Mouse (Mus musculus): ENCODE measurements around the gene Acsl6. TPM values are rescaled to one million over a fixed set of nuclear protein-coding genes. Genes with fewer than 3 reads are reported as not detected.

The Acsl6 gene
- total RNA-seq, 1 experiment: 3.7 TPM

- in situ Hi-C loops (cut with MboI; ENCODE audit: low sequenced_read_pairs in 2 of 2, unreplicated experiment in 2 of 2): no loop called here
- no peaks in the 10 kb centered on the region for H3K36me3 ChIP-seq (ENCODE audit: control insufficient read depth, insufficient read depth, low read length, poor library complexity, severe bottlenecking)
- peak; percentile 62 for DNase-seq (ENCODE audit: low read depth, low spot score)
- no peak overlapping the region for H3K4me3 ChIP-seq (ENCODE audit: insufficient read depth in 1 of 2, low read depth in 1 of 2, low read length in 2 of 2, poor library complexity in 1 of 2, severe bottlenecking in 1 of 2)
- peaks cover 0 to 10% of the 10 kb centered on the region in 2 experiments; a peak in 2 of 4 replicates for H3K4me1 ChIP-seq (ENCODE audit: control insufficient read depth in 2 of 2, insufficient read depth in 2 of 2, low read length in 2 of 2, poor library complexity in 1 of 2)
- no peak overlapping the region for H3K27ac ChIP-seq (ENCODE audit: insufficient read depth, low read depth, low read length, poor library complexity, severe bottlenecking)
- no peak overlapping the region for H3K9ac ChIP-seq (ENCODE audit: insufficient read depth, low read depth, low read length, poor library complexity, severe bottlenecking)
- H3K9me3 ChIP-seq (ENCODE audit: control insufficient read depth, insufficient read depth, low read depth, low read length): no peaks in the 10 kb centered on the region
- TF ChIP-seq HCFC1 (IDR thresholded peaks at IDR 0.05; ENCODE audit: borderline replicate concordance, insufficient read depth, low read length): no peak
- TF ChIP-seq ZC3H11A (IDR thresholded peaks at IDR 0.05; ENCODE audit: borderline replicate concordance, low read depth, low read length): peak; percentile 20; the same call in 1 of the 2 replicates
- no peak for TF ChIP-seq CHD2 (IDR thresholded peaks at IDR 0.05; ENCODE audit: low read depth, low read length)
- no peak for TF ChIP-seq ZNF384 (IDR thresholded peaks at IDR 0.05; ENCODE audit: low read depth, low read length)
Measured at GRCm38 (mm10) chr11:54356676-54357075, 53.1 kb downstream of the Acsl6 start.

- Histone ChIP-seq H3K9ac (ENCODE audit: insufficient read depth, low read depth, low read length, poor library complexity, severe bottlenecking) (no peak overlapping the region), H3K4me3 (ENCODE audit: insufficient read depth in 1 of 2, low read depth in 1 of 2, low read length in 2 of 2, poor library complexity in 1 of 2, severe bottlenecking in 1 of 2) (no peak overlapping the region), H3K36me3 (ENCODE audit: control insufficient read depth, insufficient read depth, low read length, poor library complexity, severe bottlenecking) (no peaks in the 10 kb centered on the region), H3K4me1 (ENCODE audit: control insufficient read depth in 2 of 2, insufficient read depth in 2 of 2, low read length in 2 of 2, poor library complexity in 1 of 2) (no peaks in the 10 kb centered on the region), H3K27ac (ENCODE audit: insufficient read depth, low read depth, low read length, poor library complexity, severe bottlenecking) (no peak overlapping the region), H3K9me3 (ENCODE audit: control insufficient read depth, insufficient read depth, low read depth, low read length) (no peaks in the 10 kb centered on the region)
- in situ Hi-C loops (cut with MboI; ENCODE audit: low sequenced_read_pairs in 2 of 2, unreplicated experiment in 2 of 2): no loop called here
- no peak for TF ChIP-seq HCFC1 (IDR thresholded peaks at IDR 0.05; ENCODE audit: borderline replicate concordance, insufficient read depth, low read length)
- no peak for TF ChIP-seq MAFK (IDR thresholded peaks at IDR 0.05; ENCODE audit: insufficient read depth, low read depth, low read length)
- no peak for TF ChIP-seq CHD2 (IDR thresholded peaks at IDR 0.05; ENCODE audit: low read depth, low read length)
- TF ChIP-seq ZNF384 (IDR thresholded peaks at IDR 0.05; ENCODE audit: low read depth, low read length): no peak
- DNase-seq (ENCODE audit: low read depth, low spot score): no peak
Measured at GRCm38 (mm10) chr11:54372553-54372952, 69.0 kb downstream of the Acsl6 start.

- Histone ChIP-seq H3K36me3 (ENCODE audit: control insufficient read depth, insufficient read depth, low read length, poor library complexity, severe bottlenecking) (no peaks in the 10 kb centered on the region), H3K4me3 (ENCODE audit: insufficient read depth in 1 of 2, low read depth in 1 of 2, low read length in 2 of 2, poor library complexity in 1 of 2, severe bottlenecking in 1 of 2) (no peak overlapping the region), H3K9ac (ENCODE audit: insufficient read depth, low read depth, low read length, poor library complexity, severe bottlenecking) (no peak overlapping the region), H3K27ac (ENCODE audit: insufficient read depth, low read depth, low read length, poor library complexity, severe bottlenecking) (no peak overlapping the region), H3K4me1 (ENCODE audit: control insufficient read depth in 2 of 2, insufficient read depth in 2 of 2, low read length in 2 of 2, poor library complexity in 1 of 2) (0 out of 4 replicates have a peak, but pooled peaks cover 0 to 3% of the 10 kb centered on the region in 2 experiments), H3K9me3 (ENCODE audit: control insufficient read depth, insufficient read depth, low read depth, low read length) (no peaks in the 10 kb centered on the region)
- no peak for TF ChIP-seq ZNF384 (IDR thresholded peaks at IDR 0.05; ENCODE audit: low read depth, low read length)
- TF ChIP-seq HCFC1 (IDR thresholded peaks at IDR 0.05; ENCODE audit: borderline replicate concordance, insufficient read depth, low read length): no peak
- TF ChIP-seq MAFK (IDR thresholded peaks at IDR 0.05; ENCODE audit: insufficient read depth, low read depth, low read length): no peak
- no peak for TF ChIP-seq CHD2 (IDR thresholded peaks at IDR 0.05; ENCODE audit: low read depth, low read length)
- TF ChIP-seq ZC3H11A (IDR thresholded peaks at IDR 0.05; ENCODE audit: borderline replicate concordance, low read depth, low read length): no peak
- DNase-seq (ENCODE audit: low read depth, low spot score): no peak
- in situ Hi-C loops (cut with MboI; ENCODE audit: low sequenced_read_pairs in 2 of 2, unreplicated experiment in 2 of 2): no loop called here
Measured at GRCm38 (mm10) chr11:54390386-54390785, 86.8 kb downstream of the Acsl6 start.

GRCm38 (mm10) chr11:54391326-54391725 is 87.7 kb downstream of the Acsl6 start:
- in situ Hi-C loops (cut with MboI; ENCODE audit: low sequenced_read_pairs in 2 of 2, unreplicated experiment in 2 of 2): no loop called here
- TF ChIP-seq CHD2 (IDR thresholded peaks at IDR 0.05; ENCODE audit: low read depth, low read length): no peak
- no peak for TF ChIP-seq HCFC1 (IDR thresholded peaks at IDR 0.05; ENCODE audit: borderline replicate concordance, insufficient read depth, low read length)
- TF ChIP-seq ZC3H11A (IDR thresholded peaks at IDR 0.05; ENCODE audit: borderline replicate concordance, low read depth, low read length): no peak
- TF ChIP-seq MAFK (IDR thresholded peaks at IDR 0.05; ENCODE audit: insufficient read depth, low read depth, low read length): no peak
- no peak overlapping the region for H3K27ac ChIP-seq (ENCODE audit: insufficient read depth, low read depth, low read length, poor library complexity, severe bottlenecking)
- H3K36me3 ChIP-seq (ENCODE audit: control insufficient read depth, insufficient read depth, low read length, poor library complexity, severe bottlenecking): no peaks in the 10 kb centered on the region
- H3K9ac ChIP-seq (ENCODE audit: insufficient read depth, low read depth, low read length, poor library complexity, severe bottlenecking): no peak overlapping the region
- H3K4me3 ChIP-seq (ENCODE audit: insufficient read depth in 1 of 2, low read depth in 1 of 2, low read length in 2 of 2, poor library complexity in 1 of 2, severe bottlenecking in 1 of 2): no peak overlapping the region
- H3K4me1 ChIP-seq (ENCODE audit: control insufficient read depth in 2 of 2, insufficient read depth in 2 of 2, low read length in 2 of 2, poor library complexity in 1 of 2): 0 out of 4 replicates have a peak, but pooled peaks cover 0 to 3% of the 10 kb centered on the region in 2 experiments
- no peaks in the 10 kb centered on the region for H3K9me3 ChIP-seq (ENCODE audit: control insufficient read depth, insufficient read depth, low read depth, low read length)
- no peak for DNase-seq (ENCODE audit: low read depth, low spot score)

- no peak overlapping the region for H3K4me3 ChIP-seq (ENCODE audit: insufficient read depth in 1 of 2, low read depth in 1 of 2, low read length in 2 of 2, poor library complexity in 1 of 2, severe bottlenecking in 1 of 2)
- no peaks in the 10 kb centered on the region for H3K4me1 ChIP-seq (ENCODE audit: control insufficient read depth in 2 of 2, insufficient read depth in 2 of 2, low read length in 2 of 2, poor library complexity in 1 of 2)
- H3K36me3 ChIP-seq (ENCODE audit: control insufficient read depth, insufficient read depth, low read length, poor library complexity, severe bottlenecking): no peaks in the 10 kb centered on the region
- no peak for DNase-seq (ENCODE audit: low read depth, low spot score)
- no peak for TF ChIP-seq CHD2 (IDR thresholded peaks at IDR 0.05; ENCODE audit: low read depth, low read length)
- no peak for TF ChIP-seq HCFC1 (IDR thresholded peaks at IDR 0.05; ENCODE audit: borderline replicate concordance, insufficient read depth, low read length)
- TF ChIP-seq ZNF384 (IDR thresholded peaks at IDR 0.05; ENCODE audit: low read depth, low read length): no peak
- no peak for TF ChIP-seq ZC3H11A (IDR thresholded peaks at IDR 0.05; ENCODE audit: borderline replicate concordance, low read depth, low read length)
- TF ChIP-seq MAFK (IDR thresholded peaks at IDR 0.05; ENCODE audit: insufficient read depth, low read depth, low read length): no peak
- no peak overlapping the region for H3K9ac ChIP-seq (ENCODE audit: insufficient read depth, low read depth, low read length, poor library complexity, severe bottlenecking)
- in situ Hi-C loops (cut with MboI; ENCODE audit: low sequenced_read_pairs in 2 of 2, unreplicated experiment in 2 of 2): no loop called here
- no peaks in the 10 kb centered on the region for H3K9me3 ChIP-seq (ENCODE audit: control insufficient read depth, insufficient read depth, low read depth, low read length)
- no peak overlapping the region for H3K27ac ChIP-seq (ENCODE audit: insufficient read depth, low read depth, low read length, poor library complexity, severe bottlenecking)
Measured at GRCm38 (mm10) chr11:54396686-54397085, 93.1 kb downstream of the Acsl6 start.

Data from ES-E14 (cell line).